Mouse (Mus musculus) stomach, postnatal 0 days (tissue): ENCODE measurements at regions not wholly inside any gene's neighbourhood (a gene's known extent, or its start where the extent isn't known, plus 50 kb on each side); places are given as distances from the start of the nearest gene placed in this dataset.

Experiments used
- CTCF ChIP-seq: IDR thresholded peaks from 2 replicates; pipeline ENCODE4 v1.5.1; 2016; ENCODE audit warnings: antibody characterized with exemption, low read depth, mild to moderate bottlenecking, moderate library complexity
- EP300 ChIP-seq: optimal IDR thresholded peaks from 2 replicates; pipeline ENCODE3; 2016; ENCODE audit warnings: antibody characterized with exemption

- TF ChIP-seq CTCF (peak; percentile 85), EP300 (no peak)
Observed at GRCm38 (mm10) chr4:64530585-64530984, 483.8 kb upstream of the Tnc start.
